Mouse (Mus musculus) heart, embryonic 13.5 days (tissue): ENCODE measurements around the gene Tead1. TPM values are rescaled to one million over a fixed set of nuclear protein-coding genes. Genes with fewer than 3 reads are reported as not detected.

Experiments used
- ATAC-seq: fragments of 200-750 bp; cut with Nextera tagmentation; 2 replicates; pipeline ENCODE4 v1.8.0; 2017; ENCODE audit warnings: moderate TSS enrichment; ENCODE audit not compliant: insufficient number of reproducible peaks, low FRiP score, low TSS enrichment; ENCODE audit errors: extremely low read depth
- H3K27ac ChIP-seq: fragments of 300-500 bp; sonication (generic); replicated peaks from 2 replicates; pipeline ENCODE4 v1.5.1; 2015; ENCODE audit warnings: moderate library complexity, mild to moderate bottlenecking, inconsistent platforms
- H3K27me3 ChIP-seq: fragments of 300-500 bp; sonication (generic); replicated peaks from 2 replicates; pipeline ENCODE4 v1.6.1; 2015; ENCODE audit warnings: mild to moderate bottlenecking, inconsistent platforms
- H3K36me3 ChIP-seq: fragments of 300-500 bp; sonication (generic); 2 replicates; pipeline ENCODE4 v1.6.1; 2015; ENCODE audit warnings: mild to moderate bottlenecking, inconsistent platforms
- H3K4me1 ChIP-seq: fragments of 300-500 bp; sonication (generic); 2 replicates; pipeline ENCODE4 v1.6.1; 2015; ENCODE audit warnings: inconsistent platforms
- H3K4me2 ChIP-seq: fragments of 300-500 bp; sonication (generic); 2 replicates; pipeline ENCODE4 v1.6.1; 2015; ENCODE audit warnings: inconsistent platforms, mild to moderate bottlenecking, moderate library complexity
- H3K4me3 ChIP-seq: fragments of 300-500 bp; sonication (generic); 2 replicates; pipeline ENCODE4 v1.5.1; 2015; ENCODE audit warnings: moderate library complexity, mild to moderate bottlenecking, inconsistent platforms
- H3K9ac ChIP-seq: fragments of 300-500 bp; sonication (generic); 2 replicates; pipeline ENCODE4 v1.6.1; 2015; ENCODE audit warnings: inconsistent platforms, mild to moderate bottlenecking, moderate library complexity
- H3K9me3 ChIP-seq: fragments of 300-500 bp; sonication (generic); 2 replicates; pipeline ENCODE4 v1.6.1; 2016; ENCODE audit warnings: inconsistent platforms
- WGBS: fragments of 180-500 bp; shearing (Covaris S2); methylation state at CpG from one replicate; pipeline ENCODE4 v1.1.7; 2015; ENCODE audit warnings: mixed read lengths; 5-methylcytosine and 5-hydroxymethylcytosine counted together
- polyA plus RNA-seq: library from polyadenylated mRNA; unstranded; fragments of >200 nt; fragmentation: Nextera tagmentation; extraction: Ambion mirVana; gene quantifications from 2 replicates; pipeline ENCODE4 v1.2.1, GENCODE M21; 2015

The Tead1 gene
- polyA plus RNA-seq, 1 experiment from 2014 or later = 25.2 TPM

DNA sequence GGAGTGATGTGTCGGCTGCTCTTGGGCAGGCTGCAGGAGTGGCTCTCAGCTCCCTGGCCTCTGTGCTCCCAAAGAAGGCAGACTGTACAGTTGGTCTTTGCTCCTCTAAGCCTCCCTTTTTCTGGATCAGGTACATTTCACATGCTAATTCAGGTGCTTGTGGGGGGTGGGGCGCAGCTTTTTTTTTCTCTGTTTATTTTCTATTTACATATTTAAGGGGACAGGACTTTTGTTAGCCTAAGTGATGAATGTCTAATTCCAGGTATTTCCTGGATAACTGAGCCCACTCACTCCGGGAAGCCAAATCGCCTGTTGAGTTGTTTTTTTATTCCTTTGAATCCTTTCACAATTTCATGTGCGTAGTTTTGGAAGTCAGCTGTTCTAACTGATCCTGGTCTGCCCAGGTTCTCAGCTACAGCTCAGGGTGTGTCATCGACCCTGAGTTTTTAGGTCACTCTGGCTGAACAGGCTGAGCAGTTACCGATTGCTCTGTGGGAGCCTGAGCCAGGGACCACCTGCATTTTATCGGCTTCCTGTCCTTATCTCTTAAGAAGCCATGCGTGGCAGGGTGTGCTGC lies 9.4 kb downstream of the Tead1 start:
- Histone ChIP-seq H3K36me3 (no peaks in the 10 kb centered on the region), H3K4me2 (peak overlapping the region; percentile 20; the same call in 1 of the 2 replicates), H3K9me3 (no peaks in the 10 kb centered on the region), H3K27ac (peak overlapping the region; percentile 36), H3K4me3 (no peak overlapping the region), H3K9ac (peak overlapping the region; percentile 61), H3K27me3 (no peaks in the 10 kb centered on the region), H3K4me1 (peaks cover 100% of the 10 kb centered on the region)
- ATAC-seq = no peak
- 30% methylated on average over 9 of the region's 9 CpGs for WGBS

DNA sequence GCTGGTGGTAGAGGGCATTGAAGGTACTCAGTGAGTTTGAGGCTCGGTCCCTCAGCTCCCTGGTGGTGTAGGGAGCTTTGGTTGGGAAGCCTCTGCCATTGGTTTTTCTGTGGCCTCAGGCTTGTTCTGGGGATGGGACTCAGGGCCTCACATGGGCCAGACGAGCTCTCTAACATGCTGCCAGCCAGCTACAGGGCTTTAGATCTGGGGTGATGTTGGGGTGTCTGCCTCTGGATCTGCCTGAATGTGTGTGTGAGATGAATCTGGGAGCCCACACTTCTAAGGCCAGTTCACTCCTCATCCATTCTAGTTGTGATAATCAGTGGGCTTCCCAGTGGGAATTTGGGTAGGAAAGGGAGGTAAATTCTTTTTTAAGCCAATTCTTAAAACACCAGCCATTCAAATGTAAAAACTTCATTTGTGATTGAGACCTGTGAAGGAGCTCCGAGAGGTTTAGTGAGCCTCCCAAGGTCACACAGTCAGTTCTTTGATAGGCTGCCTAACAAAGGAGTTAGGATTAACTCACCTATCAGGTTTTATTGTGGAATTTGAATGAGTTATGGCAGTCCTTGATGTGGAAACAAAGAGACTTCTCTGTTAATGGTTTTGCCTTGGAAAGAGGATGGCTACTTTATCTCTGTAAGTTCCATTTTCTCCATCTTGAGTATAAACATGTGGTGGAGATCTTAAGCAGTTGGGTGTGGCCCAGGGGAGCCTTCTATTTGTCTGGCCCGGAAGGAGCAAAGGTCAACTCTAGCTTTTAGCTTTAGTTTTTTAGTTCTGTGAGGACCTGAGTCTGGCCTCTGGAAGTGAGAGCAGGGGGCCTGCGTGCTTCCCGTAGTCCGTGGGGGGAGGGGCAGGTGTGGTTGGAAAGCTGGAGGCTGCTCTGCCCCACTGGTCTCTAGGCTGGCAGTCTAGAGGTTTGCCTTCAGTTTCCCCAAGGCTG lies 12.0 kb downstream of the Tead1 start:
- H3K27ac ChIP-seq = 0 out of 2 replicates have a peak overlapping the region, but pooled peaks have one; percentile 21
- no peak overlapping the region for H3K9ac ChIP-seq
- H3K36me3 ChIP-seq = no peaks in the 10 kb centered on the region
- H3K9me3 ChIP-seq = no peaks in the 10 kb centered on the region
- H3K4me3 ChIP-seq = no peak overlapping the region
- no peak for ATAC-seq
- H3K4me1 ChIP-seq = peaks cover 100% of the 10 kb centered on the region
- no peak overlapping the region for H3K4me2 ChIP-seq
- H3K27me3 ChIP-seq = no peaks in the 10 kb centered on the region
- WGBS = 28% methylated on average over 7 of the region's 7 CpGs

DNA sequence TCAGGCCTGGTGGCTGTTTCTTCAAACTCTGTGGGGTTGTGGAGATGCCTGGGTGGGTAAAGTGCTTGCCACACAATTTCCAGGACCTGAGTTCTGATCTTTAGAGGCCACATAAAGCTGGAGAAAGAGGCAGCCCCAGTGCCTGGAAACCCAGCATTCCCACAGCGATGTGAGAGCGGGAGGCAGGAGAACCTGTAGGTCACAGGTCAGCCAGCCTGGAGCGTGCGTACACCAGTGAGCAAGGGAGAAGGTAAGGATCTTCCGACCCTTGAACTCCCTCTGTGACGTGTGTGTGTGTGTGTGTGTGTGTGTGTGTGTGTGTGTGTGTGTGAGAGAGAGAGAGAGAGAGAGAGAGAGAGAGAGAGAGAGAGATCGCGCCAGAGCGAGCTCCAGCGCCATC lies 14.4 kb downstream of the Tead1 start:
- no peak overlapping the region for H3K4me2 ChIP-seq
- H3K27ac ChIP-seq = no peak overlapping the region
- H3K9ac ChIP-seq = peak overlapping the region; percentile 33; the same call in 1 of the 2 replicates
- no peaks in the 10 kb centered on the region for H3K36me3 ChIP-seq
- no peaks in the 10 kb centered on the region for H3K9me3 ChIP-seq
- no peaks in the 10 kb centered on the region for H3K27me3 ChIP-seq
- no peak for ATAC-seq
- H3K4me3 ChIP-seq = no peak overlapping the region
- WGBS = 80% methylated on average over 10 of the region's 10 CpGs
- H3K4me1 ChIP-seq = peaks cover 100% of the 10 kb centered on the region

DNA sequence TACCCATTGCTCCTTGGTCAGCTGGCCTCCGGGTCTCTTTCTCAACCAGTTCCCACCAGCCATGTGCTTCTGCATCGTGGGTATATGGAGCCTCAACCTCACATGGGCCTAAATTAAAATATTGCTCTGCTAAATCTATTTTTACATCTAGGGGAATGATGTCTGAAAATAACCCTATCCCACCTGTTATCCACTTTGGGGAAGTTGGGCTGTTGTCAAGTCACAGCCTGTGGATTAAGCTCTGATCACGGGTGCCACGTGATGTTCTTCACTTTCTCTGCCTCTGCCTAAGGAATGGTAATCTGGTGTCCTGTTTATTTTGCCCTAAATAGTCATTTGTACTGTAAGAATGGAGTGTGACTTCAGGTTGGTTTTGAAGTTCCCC lies 17.7 kb downstream of the Tead1 start:
- 24% methylated on average over 4 of the region's 4 CpGs for WGBS
- ATAC-seq = no peak
- H3K4me2 ChIP-seq = peak overlapping the region; percentile 57
- H3K27me3 ChIP-seq = no peaks in the 10 kb centered on the region
- peak overlapping the region; percentile 97 for H3K27ac ChIP-seq
- peak overlapping the region; percentile 75 for H3K9ac ChIP-seq
- H3K9me3 ChIP-seq = no peaks in the 10 kb centered on the region
- no peaks in the 10 kb centered on the region for H3K36me3 ChIP-seq
- H3K4me1 ChIP-seq = peaks cover 96% of the 10 kb centered on the region
- no peak overlapping the region for H3K4me3 ChIP-seq

GRCm38 (mm10) chr7:112697162-112697841 lies 18.2 kb downstream of the Tead1 start:
- Histone ChIP-seq H3K27ac (peak overlapping the region; percentile 97), H3K4me3 (no peak overlapping the region; the same call in 1 of the 2 replicates), H3K4me2 (peak overlapping the region; percentile 57), H3K36me3 (no peaks in the 10 kb centered on the region), H3K27me3 (no peaks in the 10 kb centered on the region), H3K4me1 (peaks cover 91% of the 10 kb centered on the region), H3K9me3 (no peaks in the 10 kb centered on the region), H3K9ac (peak overlapping the region; percentile 75)
- 0 out of 2 replicates have a peak, but pooled peaks have one; percentile 26 for ATAC-seq
- 14% methylated on average over 10 of the region's 10 CpGs for WGBS

- no peak for ATAC-seq
- Histone ChIP-seq H3K36me3 (peaks cover 7% of the 10 kb centered on the region), H3K4me2 (no peak overlapping the region), H3K9ac (peak overlapping the region; percentile 40; the same call in 1 of the 2 replicates), H3K9me3 (no peaks in the 10 kb centered on the region), H3K27me3 (no peaks in the 10 kb centered on the region), H3K27ac (0 out of 2 replicates have a peak overlapping the region, but pooled peaks have one; percentile 32), H3K4me1 (peaks cover 78% of the 10 kb centered on the region), H3K4me3 (no peak overlapping the region)
- WGBS = 49% methylated on average over 5 of the region's 5 CpGs
Observed at GRCm38 (mm10) chr7:112700082-112700481, 21.0 kb downstream of the Tead1 start.

GRCm38 (mm10) chr7:112703341-112703740 lies 24.2 kb downstream of the Tead1 start:
- no peak overlapping the region for H3K4me3 ChIP-seq
- peaks cover 72% of the 10 kb centered on the region for H3K4me1 ChIP-seq
- no peak overlapping the region for H3K9ac ChIP-seq
- peaks cover 7% of the 10 kb centered on the region for H3K36me3 ChIP-seq
- ATAC-seq = no peak
- 49% methylated on average over 4 of the region's 4 CpGs for WGBS
- no peak overlapping the region for H3K4me2 ChIP-seq
- H3K27me3 ChIP-seq = no peaks in the 10 kb centered on the region
- no peak overlapping the region for H3K27ac ChIP-seq
- H3K9me3 ChIP-seq = no peaks in the 10 kb centered on the region

DNA sequence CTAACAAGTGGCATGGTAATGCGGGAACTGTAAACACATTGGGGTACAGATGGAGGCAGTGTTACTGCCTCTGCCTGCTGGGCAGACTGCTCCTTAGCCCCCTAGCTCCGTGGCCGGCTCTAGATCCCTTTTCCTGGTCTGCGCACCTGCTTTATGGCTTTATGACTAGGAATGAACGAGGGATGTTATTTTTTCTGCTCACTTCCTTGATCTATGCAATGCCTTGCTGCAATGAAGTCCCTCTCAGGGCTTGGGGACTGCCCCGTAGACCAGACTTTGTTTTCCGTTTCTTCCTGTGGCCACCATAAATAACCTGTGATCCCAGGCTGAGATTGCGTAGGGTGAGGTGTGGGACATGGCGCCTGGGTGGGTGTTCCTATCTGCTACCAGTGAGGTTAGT lies 26.8 kb downstream of the Tead1 start:
- peaks cover 7% of the 10 kb centered on the region for H3K36me3 ChIP-seq
- H3K9me3 ChIP-seq = no peaks in the 10 kb centered on the region
- 58% methylated on average over 9 of the region's 9 CpGs for WGBS
- H3K4me1 ChIP-seq = peaks cover 74% of the 10 kb centered on the region
- no peaks in the 10 kb centered on the region for H3K27me3 ChIP-seq
- 0 out of 2 replicates have a peak overlapping the region, but pooled peaks have one; percentile 1 for H3K27ac ChIP-seq
- ATAC-seq = no peak
- H3K4me2 ChIP-seq = no peak overlapping the region
- no peak overlapping the region for H3K9ac ChIP-seq
- no peak overlapping the region for H3K4me3 ChIP-seq

- Histone ChIP-seq H3K4me3 (no peak overlapping the region), H3K27ac (no peak overlapping the region), H3K4me2 (no peak overlapping the region), H3K9me3 (no peaks in the 10 kb centered on the region), H3K9ac (no peak overlapping the region), H3K4me1 (peaks cover 76% of the 10 kb centered on the region), H3K36me3 (peaks cover 7% of the 10 kb centered on the region), H3K27me3 (no peaks in the 10 kb centered on the region)
- 47% methylated on average over 3 of the region's 4 CpGs for WGBS
- no peak for ATAC-seq
Observed at GRCm38 (mm10) chr7:112706756-112707155, 27.6 kb downstream of the Tead1 start.

- Histone ChIP-seq H3K4me2 (no peak overlapping the region), H3K27me3 (no peaks in the 10 kb centered on the region), H3K9me3 (no peaks in the 10 kb centered on the region), H3K4me3 (no peak overlapping the region), H3K36me3 (no peaks in the 10 kb centered on the region), H3K9ac (no peak overlapping the region), H3K4me1 (peaks cover 90% of the 10 kb centered on the region), H3K27ac (peak overlapping the region; percentile 8; the same call in 1 of the 2 replicates)
- 55% methylated on average over 7 of the region's 7 CpGs for WGBS
- peak; percentile 29; the same call in 1 of the 2 replicates for ATAC-seq
Observed at GRCm38 (mm10) chr7:112710409-112711107, 31.4 kb downstream of the Tead1 start.
